Mouse (Mus musculus) CH12.LX (cell line): ENCODE measurements around the gene Cacna1h. TPM values are rescaled to one million over a fixed set of nuclear protein-coding genes. Genes with fewer than 3 reads are reported as not detected.

Source experiments
- DNase-seq: peaks from one replicate; pipeline ENCODE4 v3.0.0-alpha.2; 2013; ENCODE audit errors: extremely low read depth
- H3K27ac ChIP-seq: 2 replicates; pipeline ENCODE4 v1.5.1; 2012; ENCODE audit warnings: low read depth, mild to moderate bottlenecking, control low read depth, moderate library complexity; ENCODE audit not compliant: insufficient read depth
- H3K27me3 ChIP-seq: replicated peaks from 2 replicates; pipeline ENCODE3; 2012; ENCODE audit warnings: inconsistent platforms
- H3K36me3 ChIP-seq, 2 experiments: replicated peaks in 1 of 2; 2 replicates each; pipeline versions ENCODE3 to v1.6.1; 2012; ENCODE audit warnings: inconsistent platforms in 1 of 2, low read length in 1 of 2, mild to moderate bottlenecking in 1 of 2, mixed read lengths in 1 of 2, moderate library complexity in 1 of 2; ENCODE audit not compliant: control insufficient read depth in 1 of 2, insufficient read depth in 1 of 2
- H3K4me1 ChIP-seq, 2 experiments: 2 replicates each; pipeline ENCODE4 v1.6.1; 2012; ENCODE audit warnings: inconsistent platforms in 1 of 2, moderate library complexity in 1 of 2; ENCODE audit not compliant: insufficient read depth in 2 of 2, control insufficient read depth in 1 of 2
- H3K4me2 ChIP-seq: 2 replicates; pipeline ENCODE4 v1.6.1; 2012; ENCODE audit warnings: low read depth, mild to moderate bottlenecking, control low read depth; ENCODE audit not compliant: poor library complexity, insufficient read depth, severe bottlenecking
- H3K4me3 ChIP-seq, 3 experiments: fragments of 150-350 bp in 1 of 3; sonication (generic) in 1 of 3; replicated peaks in 1 of 3; 2 replicates each; pipeline versions ENCODE3 to v1.5.1; 2011 to 2012; ENCODE audit warnings: low read depth in 2 of 3, low read length in 2 of 3, mild to moderate bottlenecking in 2 of 3, moderate library complexity in 2 of 3, control low read depth in 1 of 3, improper control_type of control experiment in 1 of 3, inconsistent platforms in 1 of 3, mixed read lengths in 1 of 3; ENCODE audit not compliant: poor library complexity in 1 of 3
- H3K79me2 ChIP-seq: replicated peaks from 2 replicates; pipeline ENCODE4 v1.6.1; 2012; ENCODE audit warnings: mild to moderate bottlenecking, moderate library complexity; ENCODE audit not compliant: control insufficient read depth, poor library complexity, insufficient read depth, severe bottlenecking; ENCODE audit errors: extremely low read depth
- H3K9ac ChIP-seq: 2 replicates; pipeline ENCODE4 v1.6.1; 2012; ENCODE audit warnings: low read depth, mild to moderate bottlenecking, control low read depth, moderate library complexity; ENCODE audit not compliant: insufficient read depth
- H3K9me3 ChIP-seq: replicated peaks from 2 replicates; pipeline ENCODE3; 2012; ENCODE audit warnings: low read length, inconsistent platforms, mixed read lengths
- BHLHE40 ChIP-seq: IDR thresholded peaks from 2 replicates; pipeline ENCODE4 v1.6.1; 2011; ENCODE audit warnings: mild to moderate bottlenecking, low read depth, low read length, improper control_type of control experiment
- CHD2 ChIP-seq: IDR thresholded peaks from 2 replicates; pipeline ENCODE4 v1.6.1; 2011; ENCODE audit warnings: low read length, improper control_type of control experiment
- CTCF ChIP-seq, 2 experiments: IDR thresholded peaks in 1 of 2; conservative IDR thresholded peaks in 1 of 2; 2 replicates each; pipeline ENCODE4 v1.5.1; 2011 to 2012; ENCODE audit warnings: low read depth in 2 of 2, low read length in 2 of 2, improper control_type of control experiment in 1 of 2, inconsistent platforms in 1 of 2, mild to moderate bottlenecking in 1 of 2, moderate library complexity in 1 of 2
- E2F4 ChIP-seq: IDR thresholded peaks from 2 replicates; pipeline ENCODE4 v1.6.1; 2011; ENCODE audit warnings: low read depth, low read length, improper control_type of control experiment; ENCODE audit not compliant: insufficient replicate concordance
- ELF1 ChIP-seq: IDR thresholded peaks from 2 replicates; pipeline ENCODE4 v1.6.1; 2014; ENCODE audit warnings: low read depth, mild to moderate bottlenecking, inconsistent platforms, low read length, improper control_type of control experiment
- EP300 ChIP-seq: IDR thresholded peaks from 2 replicates; pipeline ENCODE4 v1.6.1; 2011; ENCODE audit warnings: low read length, improper control_type of control experiment
- GABPA ChIP-seq: IDR thresholded peaks from 2 replicates; pipeline ENCODE4 v1.6.1; 2012; ENCODE audit warnings: low read depth, low read length, improper control_type of control experiment, inconsistent platforms; ENCODE audit not compliant: insufficient replicate concordance
- KAT2A ChIP-seq: IDR thresholded peaks from 2 replicates; pipeline ENCODE4 v1.6.1; 2012; ENCODE audit warnings: low read length, improper control_type of control experiment, inconsistent platforms; ENCODE audit not compliant: insufficient replicate concordance
- MAX ChIP-seq: IDR thresholded peaks from 2 replicates; pipeline ENCODE4 v1.6.1; 2011; ENCODE audit warnings: low read length, improper control_type of control experiment
- MEF2A ChIP-seq: IDR thresholded peaks from 2 replicates; pipeline ENCODE4 v1.6.1; 2014; ENCODE audit warnings: low read depth, mild to moderate bottlenecking, inconsistent platforms, low read length, improper control_type of control experiment, borderline replicate concordance
- MYC ChIP-seq: IDR thresholded peaks from 2 replicates; pipeline ENCODE4 v1.6.1; 2011; ENCODE audit warnings: low read depth, mild to moderate bottlenecking, improper control_type of control experiment, low read length
- NELFE ChIP-seq: IDR thresholded peaks from 2 replicates; pipeline ENCODE4 v1.6.1; 2011; ENCODE audit warnings: low read depth, low read length, improper control_type of control experiment
- POLR2A ChIP-seq: IDR thresholded peaks from 2 replicates; pipeline ENCODE4 v1.6.1; 2011; ENCODE audit warnings: low read depth, mild to moderate bottlenecking, improper control_type of control experiment, low read length
- RAD21 ChIP-seq: IDR thresholded peaks from 2 replicates; pipeline ENCODE4 v1.6.1; 2011; ENCODE audit warnings: low read depth, mild to moderate bottlenecking, low read length, improper control_type of control experiment, moderate library complexity
- TCF12 ChIP-seq: IDR thresholded peaks from 2 replicates; pipeline ENCODE4 v1.6.1; 2014; ENCODE audit warnings: low read depth, mild to moderate bottlenecking, inconsistent platforms, low read length, improper control_type of control experiment
- UBTF ChIP-seq: IDR thresholded peaks from 2 replicates; pipeline ENCODE4 v1.6.1; 2012; ENCODE audit warnings: low read depth, mild to moderate bottlenecking, inconsistent platforms, low read length, improper control_type of control experiment, moderate library complexity
- USF2 ChIP-seq: conservative IDR thresholded peaks from 2 replicates; pipeline ENCODE4 v1.6.1; 2011; ENCODE audit warnings: low read depth, low read length, improper control_type of control experiment
- ZKSCAN1 ChIP-seq: IDR thresholded peaks from 2 replicates; pipeline ENCODE4 v1.6.1; 2012; ENCODE audit warnings: low read depth, inconsistent platforms, low read length, improper control_type of control experiment, borderline replicate concordance
- dilution Hi-C: fragments of 300-500 bp; cut with MboI; formaldehyde crosslinking; loops from 2 replicates; pipeline ENCODE4 v1.14.3; 2020; ENCODE audit warnings: low sequenced_read_pairs; ENCODE audit not compliant: extremely low pct_unique_long_range_greater_than_20kb, extremely low pct_ligation_motif_present
- in situ Hi-C: fragments of 300-500 bp; cut with MboI; formaldehyde crosslinking; loops from 3 replicates; pipeline ENCODE4 v1.14.3; 2019; ENCODE audit warnings: low sequenced_read_pairs, low pct_ligation_motif_present, low pct_unique_long_range_greater_than_20kb, mixed read lengths
- polyA plus RNA-seq: library from polyadenylated mRNA; unstranded; fragments of >175 nt; gene quantifications from 2 replicates; pipeline ENCODE4 v1.2.1, GENCODE M21; 2012; ENCODE audit warnings: low read depth; ENCODE audit not compliant: insufficient read length
- total RNA-seq, 2 experiments: library from RNA; depleted of rRNA; stranded (reverse); fragments of 300-350 nt in 1 of 2; fragments of >200 nt in 1 of 2; gene quantifications; 2 replicates each; pipeline ENCODE4 v1.2.3; 2012 to 2014

The Cacna1h gene
- total and polyA plus RNA-seq, 3 experiments, result 0.04 to 0.21 (median 0.21) TPM

DNA sequence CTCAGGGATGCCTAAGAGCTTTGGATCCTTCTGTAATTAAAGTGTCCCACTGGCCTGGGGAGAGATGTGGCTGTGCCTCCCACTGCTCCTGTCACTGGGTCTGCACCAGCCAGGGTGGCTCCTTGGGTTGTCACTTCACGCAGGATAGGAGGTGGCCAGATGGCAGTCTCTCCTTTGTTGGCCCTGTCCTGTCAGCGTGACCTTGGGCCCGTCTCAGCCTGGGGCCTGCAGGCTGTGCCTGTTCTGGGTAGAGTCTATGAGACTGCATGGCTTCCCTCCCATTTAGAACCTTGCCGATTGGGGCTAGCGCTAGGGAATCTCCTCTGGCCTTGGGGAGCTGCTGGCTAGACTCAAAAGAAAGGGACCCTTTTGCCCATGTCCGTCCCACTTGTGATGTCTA is 34.7 kb upstream of the Cacna1h start:
- dilution Hi-C loops, result no loop called here
- no peaks in the 10 kb centered on the region for H3K36me3 ChIP-seq
- H3K4me1 ChIP-seq, result no peaks in the 10 kb centered on the region
- no peak for DNase-seq
- no peaks in the 10 kb centered on the region for H3K79me2 ChIP-seq
- no peak overlapping the region for H3K27ac ChIP-seq
- TF ChIP-seq USF2, result no peak
- TF ChIP-seq CTCF (conservative IDR thresholded peaks at IDR 0.05 in 1 of 2, IDR thresholded peaks at IDR 0.05 in 1 of 2; ENCODE audit: low read depth in 2 of 2, low read length in 2 of 2), result no peak
- no peak for TF ChIP-seq EP300
- no peak for TF ChIP-seq BHLHE40
- TF ChIP-seq MEF2A, result no peak
- TF ChIP-seq ZKSCAN1, result no peak
- TF ChIP-seq GABPA, result no peak
- no peak for TF ChIP-seq E2F4
- TF ChIP-seq NELFE, result no peak
- no peak overlapping the region for H3K4me3 ChIP-seq
- H3K4me2 ChIP-seq, result no peak overlapping the region
- peaks cover 90% of the 10 kb centered on the region for H3K27me3 ChIP-seq
- H3K9ac ChIP-seq, result no peak overlapping the region
- H3K9me3 ChIP-seq, result no peaks in the 10 kb centered on the region
- in situ Hi-C loops, result no loop called here

DNA sequence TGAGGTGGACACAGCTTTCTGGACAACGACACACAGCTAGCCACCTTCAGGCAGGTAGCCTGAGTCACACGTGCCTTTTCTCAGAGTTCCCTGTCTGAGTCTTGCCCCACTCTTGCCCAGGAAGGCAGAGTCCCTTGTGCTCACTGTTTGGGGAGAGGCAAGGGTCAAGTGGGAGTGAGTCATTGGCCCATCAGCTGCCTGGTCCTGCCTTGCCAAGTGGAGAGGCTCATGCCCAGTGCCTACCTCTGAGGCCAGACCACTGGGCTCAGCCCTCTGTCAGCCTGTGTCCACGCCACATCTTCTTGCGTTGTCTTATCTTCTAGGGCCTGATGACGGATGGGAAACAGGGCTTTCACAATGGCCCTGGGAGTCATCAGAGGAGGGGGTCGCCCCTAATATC is 34.2 kb upstream of the Cacna1h start:
- no peak overlapping the region for H3K4me3 ChIP-seq
- H3K4me1 ChIP-seq, result no peaks in the 10 kb centered on the region
- no peaks in the 10 kb centered on the region for H3K79me2 ChIP-seq
- TF ChIP-seq POLR2A (no peak), RAD21 (no peak), ZKSCAN1 (no peak), UBTF (no peak), TCF12 (no peak), MAX (no peak), MYC (no peak), BHLHE40 (no peak), ELF1 (no peak), CHD2 (no peak), KAT2A (no peak), USF2 (no peak)
- no peak overlapping the region for H3K27ac ChIP-seq
- no peaks in the 10 kb centered on the region for H3K36me3 ChIP-seq
- dilution Hi-C loops (no loop called here), in situ Hi-C loops (no loop called here)
- no peak overlapping the region for H3K9ac ChIP-seq
- no peak for DNase-seq
- no peaks in the 10 kb centered on the region for H3K9me3 ChIP-seq
- peaks cover 90% of the 10 kb centered on the region for H3K27me3 ChIP-seq
- H3K4me2 ChIP-seq, result no peak overlapping the region
